Mouse (Mus musculus) lung, adult 2 months (tissue): ENCODE data around the gene Csgalnact2.

Experiments used
- CTCF ChIP-seq: fragments of 200-500 bp; IDR thresholded peaks from 2 replicates; pipeline ENCODE4 v1.5.1; 2011; ENCODE audit warnings: mild to moderate bottlenecking, low read length, control low read depth; ENCODE audit not compliant: insufficient read depth
- POLR2A ChIP-seq: fragments of 200-500 bp; IDR thresholded peaks from 2 replicates; pipeline ENCODE4 v1.6.1; 2011; ENCODE audit warnings: low read depth, mild to moderate bottlenecking, control low read depth, low read length, borderline replicate concordance; ENCODE audit errors: extremely low read depth

- TF ChIP-seq CTCF = no peak
- no peak for TF ChIP-seq POLR2A
Observed at GRCm38 (mm10) chr6:118165516-118165915, 26.6 kb upstream of the Csgalnact2 start.
